Mouse (Mus musculus): ENCODE measurements around the gene Galnt15.

- TF ChIP-seq CTCF (IDR thresholded peaks at IDR 0.05; ENCODE audit: low read depth) (no peak), EP300 (IDR thresholded peaks at IDR 0.05; ENCODE audit: low read depth) (no peak)
Measured at GRCm38 (mm10) chr14:32002502-32003338, 26.1 kb upstream of the Galnt15 start.
